32 mouse cellular contexts compared by ENCODE assay signal in the genomic region with DNA sequence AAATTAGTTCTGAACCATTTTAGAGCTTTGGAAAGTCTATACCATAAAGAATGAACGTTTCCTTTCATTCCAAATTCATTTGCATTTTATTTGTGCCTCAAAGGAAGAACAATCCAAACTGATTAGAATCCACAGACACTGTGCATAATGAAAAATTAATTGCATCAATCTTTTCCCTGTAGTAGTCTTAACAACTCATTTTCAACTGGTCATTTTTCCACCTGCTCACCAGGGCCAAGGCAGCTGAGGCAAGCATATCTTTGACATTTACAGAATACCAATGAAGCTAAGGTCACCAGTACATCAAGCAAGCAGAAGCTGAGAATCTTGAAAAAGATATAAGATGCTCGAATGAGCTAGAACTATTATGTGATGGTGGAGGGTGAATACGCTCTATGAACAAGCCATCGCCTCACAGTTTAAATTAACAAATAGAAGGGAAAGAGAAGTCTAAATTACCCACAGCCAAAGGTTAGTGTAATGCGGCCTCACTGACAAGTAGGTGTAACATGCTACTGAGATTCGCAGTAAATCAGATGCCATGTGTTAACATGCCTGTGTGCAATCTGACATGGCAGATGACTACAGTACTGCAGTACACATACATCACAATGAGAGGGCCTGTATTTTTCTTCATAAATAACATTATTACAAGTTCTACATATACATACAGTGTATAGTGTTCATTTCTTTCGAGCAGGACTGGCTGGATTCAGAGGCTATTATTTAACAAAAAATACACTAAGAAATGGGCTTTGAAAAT.
DNase-seq lines count a peak whose midpoint lies in the region; ATAC-seq and TF ChIP-seq lines count a peak whose summit lies in the region.
"Had no signal": no experiment of that assay in that cellular context is flagged by ENCODE, and none has a peak within 500 bp of the region (broad histone marks: within the 10 kb centered on the region; RNA-seq: fewer than 3 reads in every experiment).

No protein-coding gene starts in this region.

- TF ChIP-seq CTCF in forebrain, postnatal 0 days (IDR thresholded peaks at IDR 0.05; ENCODE audit: low read depth), result no peak
- TF ChIP-seq CTCF in midbrain, postnatal 0 days (IDR thresholded peaks at IDR 0.05), result no peak

- no peaks in the 10 kb centered on the region for H3K36me3 ChIP-seq in forebrain, embryonic 12.5 days (replicated peaks)
- H3K36me3 ChIP-seq in forebrain, postnatal 0 days (ENCODE audit: insufficient read depth), result no peaks in the 10 kb centered on the region
- H3K36me3 ChIP-seq in midbrain, embryonic 11.5 days (ENCODE audit: control insufficient read depth, insufficient read depth, low read length), result no peaks in the 10 kb centered on the region
- no peaks in the 10 kb centered on the region for H3K36me3 ChIP-seq in midbrain, postnatal 0 days (ENCODE audit: insufficient read depth, low read length)
- H3K36me3 ChIP-seq in forebrain, embryonic 13.5 days (ENCODE audit: poor library complexity, severe bottlenecking), result no peaks in the 10 kb centered on the region
- H3K36me3 ChIP-seq in midbrain, embryonic 15.5 days (replicated peaks), result no peaks in the 10 kb centered on the region
- H3K36me3 ChIP-seq: embryonic facial prominence, embryonic 12.5 days; heart, embryonic 10.5 days; heart, embryonic 15.5 days; hindbrain, embryonic 15.5 days; intestine, embryonic 15.5 days; liver, embryonic 13.5 days had no signal

- ATAC-seq in forebrain, embryonic 12.5 days (ENCODE audit: low FRiP score), result peak; percentile 72
- no peak for ATAC-seq in forebrain, postnatal 0 days
- peak; percentile 48; the same call in 1 of the 2 replicates for ATAC-seq in midbrain, embryonic 11.5 days (ENCODE audit: low FRiP score)
- ATAC-seq in midbrain, postnatal 0 days (ENCODE audit: low FRiP score), result no peak
- ATAC-seq in forebrain, embryonic 13.5 days, result peak; percentile 77
- ATAC-seq in midbrain, embryonic 15.5 days (replicated peaks), result 0 out of 2 replicates have a peak, but pooled peaks have one; percentile 42
- no peak for ATAC-seq in CD4-positive, CD25-positive, alpha-beta regulatory T cell, adult 4 months
- ATAC-seq: intestine, embryonic 15.5 days; lung, postnatal 0 days; Patski had no signal

- no peaks in the 10 kb centered on the region for H3K4me1 ChIP-seq in forebrain, embryonic 12.5 days
- no peaks in the 10 kb centered on the region for H3K4me1 ChIP-seq in forebrain, postnatal 0 days (ENCODE audit: insufficient read depth)
- no peaks in the 10 kb centered on the region for H3K4me1 ChIP-seq in midbrain, embryonic 11.5 days (ENCODE audit: control insufficient read depth, insufficient read depth, low read length)
- no peaks in the 10 kb centered on the region for H3K4me1 ChIP-seq in midbrain, postnatal 0 days (ENCODE audit: insufficient read depth, low read length)
- H3K4me1 ChIP-seq in forebrain, embryonic 13.5 days, result peaks cover 6% of the 10 kb centered on the region
- no peaks in the 10 kb centered on the region for H3K4me1 ChIP-seq in midbrain, embryonic 15.5 days
- H3K4me1 ChIP-seq: embryonic facial prominence, embryonic 12.5 days; heart, embryonic 10.5 days; heart, embryonic 15.5 days; hindbrain, embryonic 15.5 days; intestine, embryonic 15.5 days; liver, embryonic 13.5 days; megakaryocyte, embryonic 14.5 days had no signal

- no peak overlapping the region for H3K4me2 ChIP-seq in forebrain, embryonic 12.5 days
- H3K4me2 ChIP-seq in forebrain, postnatal 0 days (ENCODE audit: low read depth), result no peak overlapping the region
- H3K4me2 ChIP-seq in midbrain, embryonic 11.5 days, result no peak overlapping the region
- H3K4me2 ChIP-seq in midbrain, postnatal 0 days (ENCODE audit: low read depth, low read length, poor library complexity, severe bottlenecking), result no peak overlapping the region
- H3K4me2 ChIP-seq in forebrain, embryonic 13.5 days, result no peak overlapping the region
- H3K4me2 ChIP-seq in midbrain, embryonic 15.5 days, result no peak overlapping the region
- H3K4me2 ChIP-seq: embryonic facial prominence, embryonic 12.5 days; heart, embryonic 15.5 days; hindbrain, embryonic 15.5 days; intestine, embryonic 15.5 days; liver, embryonic 13.5 days had no signal

- no peaks in the 10 kb centered on the region for H3K9me3 ChIP-seq in forebrain, embryonic 12.5 days
- no peaks in the 10 kb centered on the region for H3K9me3 ChIP-seq in forebrain, postnatal 0 days (ENCODE audit: low read length)
- no peaks in the 10 kb centered on the region for H3K9me3 ChIP-seq in midbrain, embryonic 11.5 days (ENCODE audit: control insufficient read depth, low read length)
- H3K9me3 ChIP-seq in midbrain, postnatal 0 days (ENCODE audit: low read length), result no peaks in the 10 kb centered on the region
- H3K9me3 ChIP-seq in forebrain, embryonic 13.5 days (replicated peaks), result no peaks in the 10 kb centered on the region
- H3K9me3 ChIP-seq in midbrain, embryonic 15.5 days, result no peaks in the 10 kb centered on the region
- H3K9me3 ChIP-seq: embryonic facial prominence, embryonic 12.5 days; heart, embryonic 10.5 days; heart, embryonic 15.5 days; hindbrain, embryonic 15.5 days; intestine, embryonic 15.5 days; liver, embryonic 13.5 days; megakaryocyte, embryonic 14.5 days had no signal

- 73% methylated on average over 7 of the region's 7 CpGs for WGBS in forebrain, embryonic 12.5 days
- WGBS in forebrain, postnatal 0 days, result 57% methylated on average over 7 of the region's 7 CpGs
- 85% methylated on average over 7 of the region's 7 CpGs for WGBS in midbrain, embryonic 11.5 days
- 73% methylated on average over 7 of the region's 7 CpGs for WGBS in midbrain, postnatal 0 days
- WGBS in forebrain, embryonic 13.5 days, result 62% methylated on average over 7 of the region's 7 CpGs
- WGBS in midbrain, embryonic 15.5 days, result 73% methylated on average over 7 of the region's 7 CpGs

- H3K27ac ChIP-seq in forebrain, embryonic 12.5 days, result no peak overlapping the region
- H3K27ac ChIP-seq in forebrain, postnatal 0 days (ENCODE audit: low read depth, low read length), result no peak overlapping the region
- H3K27ac ChIP-seq in midbrain, embryonic 11.5 days (ENCODE audit: low read depth, low read length), result no peak overlapping the region
- H3K27ac ChIP-seq in midbrain, postnatal 0 days (ENCODE audit: low read depth, low read length), result no peak overlapping the region
- H3K27ac ChIP-seq in forebrain, embryonic 13.5 days, result peak overlapping the region; percentile 31; the same call in 1 of the 2 replicates
- H3K27ac ChIP-seq in midbrain, embryonic 15.5 days, result no peak overlapping the region
- H3K27ac ChIP-seq: embryonic facial prominence, embryonic 12.5 days; heart, embryonic 10.5 days; heart, embryonic 15.5 days; hindbrain, embryonic 15.5 days; intestine, embryonic 15.5 days; liver, embryonic 13.5 days; stomach, postnatal 0 days had no signal

- no peaks in the 10 kb centered on the region for H3K27me3 ChIP-seq in forebrain, embryonic 12.5 days
- no peaks in the 10 kb centered on the region for H3K27me3 ChIP-seq in forebrain, postnatal 0 days (ENCODE audit: insufficient read depth, low read length)
- no peaks in the 10 kb centered on the region for H3K27me3 ChIP-seq in midbrain, embryonic 11.5 days (ENCODE audit: control insufficient read depth, insufficient read depth, low read length)
- H3K27me3 ChIP-seq in midbrain, postnatal 0 days (ENCODE audit: insufficient read depth, low read length), result no peaks in the 10 kb centered on the region
- no peaks in the 10 kb centered on the region for H3K27me3 ChIP-seq in forebrain, embryonic 13.5 days
- H3K27me3 ChIP-seq in midbrain, embryonic 15.5 days (replicated peaks), result no peaks in the 10 kb centered on the region
- H3K27me3 ChIP-seq: embryonic facial prominence, embryonic 12.5 days; heart, embryonic 15.5 days; hindbrain, embryonic 15.5 days; intestine, embryonic 15.5 days; liver, embryonic 13.5 days; megakaryocyte, embryonic 14.5 days; Patski had no signal

- DNase-seq in forebrain, postnatal 0 days, result no peak
- DNase-seq in midbrain, embryonic 11.5 days (ENCODE audit: low spot score, missing footprints), result no peak
- no peak for DNase-seq in midbrain, postnatal 0 days (ENCODE audit: low spot score)
- DNase-seq: adrenal gland, postnatal 10 days; cerebellum, adult 11-12 months; cerebellum, adult 9-11 months; embryo, embryonic 11 days; gastrocnemius, postnatal 10 days; kidney, adult 2 months; kidney, postnatal 36 days; layer of hippocampus, postnatal 36 days; left cerebral cortex, postnatal 4 days; liver, embryonic 13.5 days; lung, adult 18-20 months; lung, postnatal 4 days; right cerebral cortex, adult 18-20 months; right cerebral cortex, postnatal 4 days; thymus, adult 18-20 months; thymus, postnatal 25 days had no signal

- H3K9ac ChIP-seq in forebrain, embryonic 12.5 days, result no peak overlapping the region
- H3K9ac ChIP-seq in forebrain, postnatal 0 days, result no peak overlapping the region
- no peak overlapping the region for H3K9ac ChIP-seq in midbrain, embryonic 11.5 days (ENCODE audit: low read length)
- no peak overlapping the region for H3K9ac ChIP-seq in midbrain, postnatal 0 days (replicated peaks; ENCODE audit: low read length, poor library complexity, severe bottlenecking)
- no peak overlapping the region for H3K9ac ChIP-seq in forebrain, embryonic 13.5 days
- H3K9ac ChIP-seq in midbrain, embryonic 15.5 days, result no peak overlapping the region
- H3K9ac ChIP-seq: embryonic facial prominence, embryonic 12.5 days; heart, embryonic 15.5 days; hindbrain, embryonic 15.5 days; intestine, embryonic 15.5 days; liver, embryonic 13.5 days had no signal

- H3K4me3 ChIP-seq in forebrain, embryonic 12.5 days (replicated peaks), result no peak overlapping the region
- H3K4me3 ChIP-seq in forebrain, postnatal 0 days (ENCODE audit: low read depth, low read length), result no peak overlapping the region
- H3K4me3 ChIP-seq in midbrain, embryonic 11.5 days (ENCODE audit: low read depth, low read length), result no peak overlapping the region
- H3K4me3 ChIP-seq in midbrain, postnatal 0 days (ENCODE audit: low read depth, low read length), result no peak overlapping the region
- no peak overlapping the region for H3K4me3 ChIP-seq in forebrain, embryonic 13.5 days
- H3K4me3 ChIP-seq in midbrain, embryonic 15.5 days, result no peak overlapping the region
- H3K4me3 ChIP-seq: embryonic facial prominence, embryonic 12.5 days; heart, embryonic 10.5 days; heart, embryonic 15.5 days; hindbrain, embryonic 15.5 days; intestine, embryonic 15.5 days; liver, embryonic 13.5 days; megakaryocyte, embryonic 14.5 days had no signal

Comparison
In these comparisons a context has a peak if more than half of its experiments do, and no peak if none do; other contexts are left out.
1. ATAC-seq: peak in forebrain, embryonic 12.5 days (single experiment), midbrain, embryonic 11.5 days (single experiment), forebrain, embryonic 13.5 days (single experiment) and midbrain, embryonic 15.5 days (single experiment); none in forebrain, postnatal 0 days (single experiment), midbrain, postnatal 0 days (single experiment) and CD4-positive, CD25-positive, alpha-beta regulatory T cell, adult 4 months (single experiment).